Mouse (Mus musculus): Measurements from ENCODE around the gene C2cd5. TPM values are rescaled to one million over a fixed set of nuclear protein-coding genes. Genes with fewer than 3 reads are reported as not detected.
A peak's percentile ranks its signal among the peaks of the same experiment; 100 is the strongest.

Gene C2cd5
- total and polyA plus RNA-seq, 3 experiments, result 16.2 to 47.6 (median 30.5) TPM

- Histone ChIP-seq H3K27me3 (ENCODE audit: control insufficient read depth in 1 of 2, insufficient read depth in 2 of 2, low read length in 2 of 2) (peaks cover 0 to 2% of the 10 kb centered on the region in 2 experiments), H3K79me2 (ENCODE audit: control insufficient read depth, insufficient read depth, low read length, poor library complexity) (no peaks in the 10 kb centered on the region), H3K9ac (ENCODE audit: control insufficient read depth, low read depth, low read length, poor library complexity, severe bottlenecking) (no peak overlapping the region), H3K4me1 (ENCODE audit: control insufficient read depth in 1 of 2, insufficient read depth in 2 of 2, low read length in 2 of 2) (peaks cover 0 to 3% of the 10 kb centered on the region in 2 experiments; a peak in 2 of 4 replicates), H3K36me3 (ENCODE audit: control insufficient read depth in 1 of 2, insufficient read depth in 2 of 2, low read length in 2 of 2) (no peaks in the 10 kb centered on the region), H3K27ac (ENCODE audit: control insufficient read depth, low read depth, low read length) (no peak overlapping the region), H3K9me3 (replicated peaks; ENCODE audit: insufficient read depth, low read length) (no peaks in the 10 kb centered on the region), H3K4me3 (ENCODE audit: control insufficient read depth in 1 of 2, insufficient read depth in 1 of 2, low read depth in 2 of 2, low read length in 2 of 2) (no peak overlapping the region)
- DNase-seq (ENCODE audit: low read depth, low spot score), result no peak
- no peak for TF ChIP-seq TBP (IDR thresholded peaks at IDR 0.05; ENCODE audit: low read depth, low read length)
- TF ChIP-seq NRF1 (IDR thresholded peaks at IDR 0.05; ENCODE audit: insufficient read depth, low read depth, low read length, poor library complexity, severe bottlenecking), result no peak
- no peak for TF ChIP-seq UBTF (IDR thresholded peaks at IDR 0.05; ENCODE audit: borderline replicate concordance, insufficient read depth, low read depth, low read length)
- TF ChIP-seq CHD1 (IDR thresholded peaks at IDR 0.05; ENCODE audit: low read depth, low read length), result no peak
- no peak for TF ChIP-seq E2F4 (IDR thresholded peaks at IDR 0.05; ENCODE audit: borderline replicate concordance, low read depth, low read length)
- TF ChIP-seq BHLHE40 (IDR thresholded peaks at IDR 0.05; ENCODE audit: borderline replicate concordance, low read depth, low read length), result no peak
- no peak for TF ChIP-seq POLR2A (IDR thresholded peaks at IDR 0.05; ENCODE audit: control insufficient read depth in 1 of 2, insufficient read depth in 1 of 2, low read depth in 1 of 2, low read length in 2 of 2, poor library complexity in 1 of 2)
- TF ChIP-seq JUND (IDR thresholded peaks at IDR 0.05; ENCODE audit: low read depth, low read length), result no peak
- no peak for TF ChIP-seq ELF1 (IDR thresholded peaks at IDR 0.05; ENCODE audit: low read depth, low read length)
- no peak for TF ChIP-seq GATA1 (IDR thresholded peaks at IDR 0.05; ENCODE audit: low read depth, low read length)
- no peak for TF ChIP-seq POLR2AphosphoS2 (IDR thresholded peaks at IDR 0.05; ENCODE audit: low read length)
- no peak for TF ChIP-seq POLR2AphosphoS5 (IDR thresholded peaks at IDR 0.05; ENCODE audit: borderline replicate concordance, low read depth, low read length)
- TF ChIP-seq HCFC1 (IDR thresholded peaks at IDR 0.05; ENCODE audit: low read depth, low read length), result no peak
- no peak for TF ChIP-seq CHD2 (IDR thresholded peaks at IDR 0.05; ENCODE audit: low read length)
- TF ChIP-seq NELFE (IDR thresholded peaks at IDR 0.05; ENCODE audit: low read depth, low read length), result no peak
- TF ChIP-seq MYC (IDR thresholded peaks at IDR 0.05; ENCODE audit: low read depth, low read length), result no peak
- TF ChIP-seq EP300 (IDR thresholded peaks at IDR 0.05; ENCODE audit: low read depth in 1 of 2, low read length in 2 of 2), result no peak
- TF ChIP-seq MYB (IDR thresholded peaks at IDR 0.05; ENCODE audit: low read depth, low read length), result no peak
Observed at GRCm38 (mm10) chr6:142994821-142995220, 105.1 kb downstream of the C2cd5 start.

GRCm38 (mm10) chr6:142993705-142994698 is 105.9 kb downstream of the C2cd5 start:
- H3K27ac ChIP-seq (ENCODE audit: control insufficient read depth, low read depth, low read length), result no peak overlapping the region
- peaks cover 0 to 9% of the 10 kb centered on the region in 2 experiments; a peak in 2 of 4 replicates for H3K4me1 ChIP-seq (ENCODE audit: control insufficient read depth in 1 of 2, insufficient read depth in 2 of 2, low read length in 2 of 2)
- H3K9ac ChIP-seq (ENCODE audit: control insufficient read depth, low read depth, low read length, poor library complexity, severe bottlenecking), result no peak overlapping the region
- DNase-seq (ENCODE audit: low read depth, low spot score), result peak; percentile 25
- H3K4me3 ChIP-seq (ENCODE audit: control insufficient read depth in 1 of 2, insufficient read depth in 1 of 2, low read depth in 2 of 2, low read length in 2 of 2), result no peak overlapping the region
- H3K36me3 ChIP-seq (ENCODE audit: control insufficient read depth in 1 of 2, insufficient read depth in 2 of 2, low read length in 2 of 2), result peaks cover 0 to 3% of the 10 kb centered on the region in 2 experiments; a peak in 2 of 4 replicates
- peaks cover 0 to 2% of the 10 kb centered on the region in 2 experiments for H3K27me3 ChIP-seq (ENCODE audit: control insufficient read depth in 1 of 2, insufficient read depth in 2 of 2, low read length in 2 of 2)
- TF ChIP-seq TBP (IDR thresholded peaks at IDR 0.05; ENCODE audit: low read depth, low read length) (no peak), MYB (IDR thresholded peaks at IDR 0.05; ENCODE audit: low read depth, low read length) (no peak), EP300 (IDR thresholded peaks at IDR 0.05; ENCODE audit: low read depth in 1 of 2, low read length in 2 of 2) (no peak), POLR2AphosphoS2 (IDR thresholded peaks at IDR 0.05; ENCODE audit: low read length) (no peak), NRF1 (IDR thresholded peaks at IDR 0.05; ENCODE audit: insufficient read depth, low read depth, low read length, poor library complexity, severe bottlenecking) (no peak), MAFK (IDR thresholded peaks at IDR 0.05; ENCODE audit: borderline replicate concordance, low read depth, low read length) (no peak), GATA1 (IDR thresholded peaks at IDR 0.05; ENCODE audit: low read depth, low read length) (no peak), POLR2AphosphoS5 (IDR thresholded peaks at IDR 0.05; ENCODE audit: borderline replicate concordance, low read depth, low read length) (no peak), ZC3H11A (IDR thresholded peaks at IDR 0.05; ENCODE audit: low read depth, low read length) (0 out of 2 replicates have a peak, but pooled peaks have one; percentile 6), SIN3A (IDR thresholded peaks at IDR 0.05; ENCODE audit: low read length) (no peak), UBTF (IDR thresholded peaks at IDR 0.05; ENCODE audit: borderline replicate concordance, insufficient read depth, low read depth, low read length) (no peak), MYC (IDR thresholded peaks at IDR 0.05; ENCODE audit: low read depth, low read length) (no peak), RAD21 (IDR thresholded peaks at IDR 0.05; ENCODE audit: low read depth, low read length) (peak; percentile 15)
- no peaks in the 10 kb centered on the region for H3K9me3 ChIP-seq (replicated peaks; ENCODE audit: insufficient read depth, low read length)
- H3K79me2 ChIP-seq (ENCODE audit: control insufficient read depth, insufficient read depth, low read length, poor library complexity), result no peaks in the 10 kb centered on the region
